Mouse (Mus musculus) liver, embryonic 14.5 days (tissue): ENCODE data around the gene 4921536K21Rik. TPM values are rescaled to one million over a fixed set of nuclear protein-coding genes. Genes with fewer than 3 reads are reported as not detected.

Experiments used
- ATAC-seq: fragments of 200-750 bp; cut with Nextera tagmentation; 2 replicates; pipeline ENCODE4 v1.8.0; 2017; ENCODE audit warnings: moderate number of reproducible peaks, mild to moderate bottlenecking, moderate library complexity; ENCODE audit not compliant: insufficient read depth
- DNase-seq, 3 experiments: peaks; one replicate each; pipeline ENCODE4 v3.0.0-alpha.2; 2012 to 2013; ENCODE audit warnings: low read depth in 3 of 3, low spot score in 3 of 3
- H3K27ac ChIP-seq: fragments of 300-500 bp; sonication (generic); 2 replicates; pipeline ENCODE4 v1.5.1; 2014; ENCODE audit warnings: moderate library complexity, mild to moderate bottlenecking, control low read depth, inconsistent platforms
- H3K27me3 ChIP-seq: fragments of 300-500 bp; sonication (generic); 2 replicates; pipeline ENCODE4 v1.6.1; 2014; ENCODE audit warnings: mild to moderate bottlenecking, low read length, moderate library complexity; ENCODE audit not compliant: control insufficient read depth, insufficient read depth
- H3K36me3 ChIP-seq: fragments of 300-500 bp; sonication (generic); replicated peaks from 2 replicates; pipeline ENCODE4 v1.6.1; 2014; ENCODE audit warnings: low read depth; ENCODE audit not compliant: control insufficient read depth, insufficient read depth
- H3K4me1 ChIP-seq, 2 experiments: fragments of 200-500 bp in 1 of 2; fragments of 300-500 bp in 1 of 2; sonication (generic) in 1 of 2; replicated peaks; 2 replicates each; pipeline ENCODE4 v1.6.1; 2012 to 2014; ENCODE audit warnings: antibody characterized with exemption in 1 of 2, inconsistent platforms in 1 of 2, low read length in 1 of 2; ENCODE audit not compliant: control insufficient read depth in 2 of 2, insufficient read depth in 2 of 2
- H3K4me2 ChIP-seq: fragments of 300-500 bp; sonication (generic); 2 replicates; pipeline ENCODE4 v1.6.1; 2014; ENCODE audit warnings: low read depth, mild to moderate bottlenecking, control low read depth, moderate library complexity
- H3K4me3 ChIP-seq, 2 experiments: fragments of 200-500 bp in 1 of 2; fragments of 300-500 bp in 1 of 2; sonication (generic) in 1 of 2; 2 replicates each; pipeline ENCODE4 v1.5.1; 2012 to 2014; ENCODE audit warnings: low read depth in 2 of 2, low read length in 2 of 2, mild to moderate bottlenecking in 2 of 2, control low read depth in 1 of 2, inconsistent platforms in 1 of 2, moderate library complexity in 1 of 2; ENCODE audit not compliant: insufficient read depth in 1 of 2
- H3K9ac ChIP-seq: fragments of 300-500 bp; sonication (generic); replicated peaks from 2 replicates; pipeline ENCODE4 v1.6.1; 2014; ENCODE audit warnings: mild to moderate bottlenecking, control low read depth, moderate library complexity
- H3K9me3 ChIP-seq: fragments of 300-500 bp; sonication (generic); 2 replicates; pipeline ENCODE4 v1.6.1; 2016; ENCODE audit warnings: low read length, mixed read lengths; ENCODE audit not compliant: control insufficient read depth
- CTCF ChIP-seq: IDR thresholded peaks from 2 replicates; pipeline ENCODE4 v1.5.1; 2016; ENCODE audit warnings: antibody characterized with exemption, low read depth, control low read depth
- EP300 ChIP-seq: IDR thresholded peaks from 2 replicates; pipeline ENCODE4 v1.6.1; 2016; ENCODE audit warnings: antibody characterized with exemption, low read depth
- WGBS: fragments of 180-500 bp; shearing (Covaris S2); extraction: QIAGEN DNeasy Blood & Tissue Kit; methylation state at CpG from one replicate; pipeline ENCODE4 v1.1.7; 2014; ENCODE audit not compliant: insufficient replicate concordance; 5-methylcytosine and 5-hydroxymethylcytosine counted together
- polyA plus RNA-seq, 2 experiments: library from polyadenylated mRNA; depleted of rRNA in 1 of 2; stranded (reverse) in 1 of 2; unstranded in 1 of 2; fragments of >200 nt; fragmentation: Nextera tagmentation in 1 of 2; extraction: Ambion mirVana in 1 of 2; gene quantifications; 2 replicates each; pipeline versions ENCODE4 v1.2.1 to v1.2.3; 2012 to 2014

Gene 4921536K21Rik
- polyA plus RNA-seq (2012; rRNA removed) (0.02 and 0.06 TPM in 2 replicates), polyA plus RNA-seq (2014; fragmentation: Nextera tagmentation; extraction: Ambion mirVana) (not detected in 2 replicates)

DNA sequence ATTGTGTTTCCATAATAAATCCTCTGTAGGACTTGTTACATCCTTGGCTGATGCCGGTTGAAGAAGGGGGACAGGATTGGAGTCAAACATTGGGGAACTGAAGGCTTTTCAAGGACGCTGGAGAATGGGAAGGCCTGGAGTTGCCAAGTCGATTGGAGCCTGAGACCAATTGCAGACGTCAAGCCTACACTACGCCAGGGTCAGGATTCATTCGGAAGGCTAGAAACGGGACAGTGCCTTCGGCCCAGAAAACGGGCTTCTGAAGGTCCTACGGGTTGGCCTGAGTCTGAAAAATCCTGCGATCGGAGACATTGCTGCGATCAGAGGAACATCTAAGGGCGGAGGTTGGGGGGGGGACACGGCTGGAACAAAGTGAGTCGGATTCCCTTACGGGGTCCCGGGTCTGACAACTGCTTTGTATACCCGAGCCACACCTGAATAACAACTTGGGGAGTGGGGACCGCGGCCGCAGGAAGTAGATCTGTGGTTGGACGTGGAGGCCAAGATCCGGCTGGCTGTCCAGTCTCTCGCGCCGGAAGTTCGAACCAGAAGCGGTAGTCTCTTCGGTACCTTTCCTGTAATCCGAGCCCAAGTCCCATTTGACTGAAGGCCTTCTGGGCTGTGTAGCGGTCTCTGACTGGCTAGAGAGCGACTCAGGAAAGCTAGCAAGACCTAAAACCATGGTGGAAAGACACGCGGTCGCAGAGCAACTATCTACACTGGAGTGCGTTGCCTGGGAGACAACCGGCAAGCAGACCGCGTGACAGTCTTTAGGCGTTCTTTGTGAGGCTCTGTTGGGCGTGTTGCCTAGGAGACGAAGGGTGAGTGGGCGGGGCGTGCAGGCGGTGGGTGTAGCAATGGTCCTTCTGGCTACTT lies at the start of gene 4921536K21Rik, which contains the start of gene Dusp18:
4921536K21Rik (minus strand) TSS at position 693 of the 876 bp plus-strand sequence.
Dusp18 (plus strand) TSS at position 835 of the 876 bp plus-strand sequence.
- Histone ChIP-seq H3K27me3 (no peaks in the 10 kb centered on the region), H3K27ac (no peak within 1 kb of the TSS), H3K4me3 (peak within 1 kb of the TSS; percentile 45 to 74), H3K4me1 (peaks cover 0 to 4% of the 10 kb centered on the region in 2 experiments; a peak in 2 of 4 replicates), H3K9me3 (no peaks in the 10 kb centered on the region), H3K4me2 (peak within 1 kb of the TSS; percentile 65), H3K36me3 (no peaks in the 10 kb centered on the region), H3K9ac (peak within 1 kb of the TSS; percentile 19)
- 6% methylated on average over 46 of the region's 46 CpGs for WGBS
- ATAC-seq (peak; percentile 94), DNase-seq (peak; percentile 77 to 87 (median 79))
- TF ChIP-seq EP300: no peak
- no peak for TF ChIP-seq CTCF

DNA sequence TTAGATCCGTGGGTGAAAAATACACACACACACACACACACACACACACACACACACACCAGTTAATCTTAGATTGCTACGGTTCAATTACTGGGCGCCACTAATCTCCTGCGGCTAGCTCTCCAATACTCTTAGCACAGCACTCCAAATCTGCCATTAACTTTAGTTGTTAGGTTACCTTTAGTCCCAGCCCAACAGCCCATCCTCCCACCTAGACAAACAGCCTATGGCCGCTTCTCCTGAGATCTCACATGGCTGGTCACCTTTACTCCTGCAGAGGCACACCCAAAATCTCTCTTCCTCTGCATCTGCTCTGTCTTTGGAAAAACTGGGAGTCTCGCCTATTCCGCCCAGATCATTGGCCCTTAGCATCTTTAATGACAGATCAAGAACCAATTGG lies 46.5 kb upstream of the 4921536K21Rik start:
- H3K4me1 ChIP-seq: no peaks in the 10 kb centered on the region
- no peaks in the 10 kb centered on the region for H3K9me3 ChIP-seq
- no peak overlapping the region for H3K4me3 ChIP-seq
- H3K27ac ChIP-seq: no peak overlapping the region
- H3K36me3 ChIP-seq: no peaks in the 10 kb centered on the region
- 62% methylated on average over 7 of the region's 7 CpGs for WGBS
- TF ChIP-seq EP300: no peak
- no peak for TF ChIP-seq CTCF
- no peak overlapping the region for H3K9ac ChIP-seq
- no peaks in the 10 kb centered on the region; the same call in 1 of the 2 replicates for H3K27me3 ChIP-seq
- ATAC-seq: no peak
- no peak for DNase-seq
- no peak overlapping the region for H3K4me2 ChIP-seq

DNA sequence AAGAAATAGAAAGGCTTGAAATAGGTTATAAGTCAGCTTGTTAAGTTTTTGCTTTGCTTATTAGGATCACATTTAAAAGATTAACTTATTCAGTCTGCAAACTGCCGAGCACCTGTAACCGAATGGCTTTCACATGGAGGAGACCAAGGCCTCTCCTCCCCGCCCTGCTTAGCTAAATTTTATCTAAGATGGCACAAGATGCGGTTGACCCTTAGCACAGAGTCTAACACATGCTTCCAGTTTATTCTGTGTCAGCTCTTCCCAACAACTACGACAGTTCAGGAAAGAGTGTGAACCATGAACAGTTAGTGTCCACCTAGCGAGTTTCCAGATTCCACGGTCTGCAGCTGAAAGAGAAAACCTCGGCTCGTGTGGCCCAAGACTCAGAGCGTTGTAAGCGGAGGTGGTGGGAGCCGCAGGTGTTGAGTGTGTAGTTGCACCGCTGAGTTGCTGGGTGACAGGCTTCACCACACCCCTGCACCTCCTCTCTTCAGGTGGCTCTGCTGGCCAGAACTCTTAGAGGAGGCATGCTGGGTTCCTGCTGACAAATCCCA lies 42.5 kb upstream of the 4921536K21Rik start:
- no peak for TF ChIP-seq CTCF
- no peak for TF ChIP-seq EP300
- no peak for DNase-seq
- no peak for ATAC-seq
- Histone ChIP-seq H3K36me3 (no peaks in the 10 kb centered on the region), H3K4me3 (no peak overlapping the region), H3K9ac (no peak overlapping the region), H3K27me3 (no peaks in the 10 kb centered on the region), H3K27ac (no peak overlapping the region), H3K4me1 (no peaks in the 10 kb centered on the region), H3K9me3 (no peaks in the 10 kb centered on the region), H3K4me2 (no peak overlapping the region)
- 68% methylated on average over 13 of the region's 13 CpGs for WGBS

DNA sequence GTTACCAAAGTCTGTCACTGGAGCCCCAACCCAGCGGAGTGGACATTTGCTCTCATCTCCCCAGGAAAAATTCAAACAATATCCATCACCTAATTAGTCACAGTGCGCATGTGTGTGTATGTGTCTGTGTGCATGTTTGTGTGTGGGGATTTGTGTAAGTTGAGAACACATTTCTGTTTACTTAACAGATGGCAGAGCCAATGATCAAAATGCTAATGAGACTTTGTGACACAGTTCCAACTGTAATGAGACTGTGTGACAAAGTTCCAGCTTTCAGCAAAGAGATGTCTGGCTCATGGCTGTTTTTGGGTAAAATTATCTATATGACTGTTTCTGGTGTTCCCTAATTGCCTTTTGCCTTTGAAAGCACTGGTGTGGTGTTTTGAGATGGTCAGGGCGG lies 41.4 kb upstream of the 4921536K21Rik start:
- 55% methylated on average over 3 of the region's 3 CpGs for WGBS
- TF ChIP-seq EP300 (no peak), CTCF (no peak)

GRCm38 (mm10) chr11:3935135-3935534 lies 40.2 kb upstream of the 4921536K21Rik start:
- Histone ChIP-seq H3K27me3 (no peaks in the 10 kb centered on the region), H3K4me2 (no peak overlapping the region), H3K9me3 (no peaks in the 10 kb centered on the region), H3K36me3 (no peaks in the 10 kb centered on the region), H3K4me3 (no peak overlapping the region), H3K4me1 (no peaks in the 10 kb centered on the region), H3K27ac (no peak overlapping the region), H3K9ac (no peak overlapping the region)
- no peak for ATAC-seq
- 60% methylated on average over 4 of the region's 4 CpGs for WGBS
- no peak for DNase-seq
- no peak for TF ChIP-seq CTCF
- no peak for TF ChIP-seq EP300

More for the DNA sequence above, 41.4 kb upstream of the 4921536K21Rik start:
- H3K4me2 ChIP-seq: no peak overlapping the region
- no peaks in the 10 kb centered on the region for H3K9me3 ChIP-seq
- no peaks in the 10 kb centered on the region for H3K36me3 ChIP-seq
- ATAC-seq (no peak), DNase-seq (no peak)
- no peaks in the 10 kb centered on the region for H3K27me3 ChIP-seq
- no peaks in the 10 kb centered on the region for H3K4me1 ChIP-seq
- H3K4me3 ChIP-seq: no peak overlapping the region
- H3K9ac ChIP-seq: no peak overlapping the region
- no peak overlapping the region for H3K27ac ChIP-seq
